Mouse (Mus musculus): Measurements from ENCODE around the gene 4930467E23Rik.
"Not testable (repeated sequence)": the region's sequence is repeated elsewhere in the genome, so short reads cannot be mapped to it uniquely, and the experiment has no call there.

Gene 4930467E23Rik

DNA sequence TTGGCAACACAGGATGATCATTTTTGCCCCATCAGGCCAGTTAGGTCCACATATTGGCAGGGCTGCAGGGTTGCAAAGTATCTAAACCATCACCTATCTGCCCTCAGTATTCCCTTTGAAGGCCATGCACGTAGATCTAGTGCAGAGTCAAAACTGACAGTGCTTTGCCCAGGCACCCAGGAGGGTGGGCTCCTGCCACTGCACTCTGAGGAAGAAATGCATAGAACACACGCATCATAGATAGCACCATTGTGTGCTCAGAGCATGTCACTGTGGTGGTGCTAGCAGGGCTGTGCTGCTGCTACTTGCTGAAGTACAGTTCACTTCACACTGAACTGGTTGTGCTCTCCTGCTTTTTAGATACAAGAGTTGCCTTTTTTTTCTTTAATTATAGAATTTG, at the start of gene 4930467E23Rik:
Gene 4930467E23Rik, plus strand, starts transcription at position 301 of the 400 bp plus-strand sequence.
- DNase-seq = not testable (repeated sequence)

GRCm38 (mm10) chr8:19682311-19682710, 47.1 kb upstream of the 4930467E23Rik start:
- not testable (repeated sequence) for DNase-seq

- not testable (repeated sequence) for DNase-seq
These were observed 43.9 kb upstream of the 4930467E23Rik start for GRCm38 (mm10) chr8:19685476-19685875.

DNA sequence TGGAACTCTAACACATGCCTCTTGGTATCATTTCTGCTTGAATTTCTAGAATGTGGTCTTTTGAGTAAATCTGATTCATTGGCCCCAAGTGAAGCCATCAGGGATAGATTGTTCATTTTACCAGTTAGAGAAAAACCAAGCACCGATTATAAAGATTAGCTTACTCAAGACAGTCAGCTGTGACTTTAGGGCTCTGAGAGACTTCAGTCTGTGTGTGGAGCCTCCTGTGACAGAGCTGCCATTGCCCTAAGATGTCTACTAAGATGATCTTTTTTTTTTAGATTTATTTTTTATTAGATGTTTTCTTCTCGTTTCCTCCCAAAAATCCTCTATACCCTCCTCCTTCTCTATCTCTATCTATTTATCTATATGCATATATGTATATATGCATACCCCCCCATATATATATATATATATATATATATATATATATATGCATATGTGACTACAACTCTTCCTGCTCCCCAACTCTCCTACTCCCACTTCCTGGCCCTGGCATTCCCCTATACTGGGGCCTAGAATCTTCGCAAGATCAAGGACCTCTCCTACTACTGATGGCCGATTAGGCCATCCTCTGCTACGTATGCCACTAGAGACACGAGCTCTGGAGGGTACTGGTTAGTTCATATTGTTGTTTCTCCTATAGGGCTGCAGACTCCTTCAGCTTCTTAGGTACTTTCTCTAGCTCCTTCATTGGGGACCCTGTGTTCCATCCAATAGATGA, 40.4 kb upstream of the 4930467E23Rik start:
- not testable (repeated sequence) for DNase-seq

- DNase-seq = not testable (repeated sequence)
These were observed 39.6 kb upstream of the 4930467E23Rik start for GRCm38 (mm10) chr8:19689745-19690144.

DNA sequence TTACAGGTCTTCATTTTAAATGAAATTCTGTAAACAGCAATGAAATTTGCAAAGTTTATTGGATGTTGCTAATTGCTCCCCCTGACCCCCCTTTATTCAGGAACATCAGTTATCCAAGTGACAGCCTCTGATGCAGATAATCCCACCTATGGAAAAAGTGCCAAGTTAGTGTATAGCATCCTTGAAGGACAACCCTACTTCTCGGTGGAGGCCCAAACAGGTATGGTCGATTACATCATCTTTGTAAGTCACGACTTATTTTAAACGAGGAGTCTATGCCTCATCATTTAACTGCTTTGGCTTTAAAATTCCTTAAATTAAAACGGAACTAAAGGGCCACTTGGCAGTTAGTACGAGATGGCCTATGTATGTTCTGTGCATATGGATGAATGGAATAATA, 38.0 kb upstream of the 4930467E23Rik start:
- not testable (repeated sequence) for DNase-seq

- DNase-seq = not testable (repeated sequence)
These were observed 31.8 kb upstream of the 4930467E23Rik start for GRCm38 (mm10) chr8:19697497-19698077.

- not testable (repeated sequence) for DNase-seq
These were observed 31.3 kb upstream of the 4930467E23Rik start for GRCm38 (mm10) chr8:19698123-19698522.

GRCm38 (mm10) chr8:19698722-19699121, 30.7 kb upstream of the 4930467E23Rik start:
- peak; percentile 65 for DNase-seq

DNA sequence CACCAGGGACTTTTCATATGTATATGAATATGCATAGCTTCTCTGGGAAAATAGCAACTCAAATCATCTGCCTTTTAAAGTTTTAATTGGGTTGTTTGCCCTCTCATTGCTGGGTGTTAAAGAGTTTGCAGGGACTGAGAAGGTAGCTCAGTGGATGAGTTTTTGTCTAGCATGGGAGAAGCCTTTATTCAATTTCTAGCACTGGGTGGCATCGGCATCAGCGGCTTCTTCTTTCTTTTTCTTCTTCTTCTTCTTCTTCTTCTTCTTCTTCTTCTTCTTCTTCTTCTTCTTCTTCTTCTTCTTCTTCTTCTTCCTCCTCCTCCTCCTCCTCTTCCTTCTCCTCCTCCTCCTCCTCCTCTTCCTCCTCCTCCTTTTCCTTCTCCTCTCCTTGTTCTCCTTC, 28.1 kb upstream of the 4930467E23Rik start:
- DNase-seq = not testable (repeated sequence)

GRCm38 (mm10) chr8:19702276-19702675, 27.1 kb upstream of the 4930467E23Rik start:
- DNase-seq = not testable (repeated sequence)

DNA sequence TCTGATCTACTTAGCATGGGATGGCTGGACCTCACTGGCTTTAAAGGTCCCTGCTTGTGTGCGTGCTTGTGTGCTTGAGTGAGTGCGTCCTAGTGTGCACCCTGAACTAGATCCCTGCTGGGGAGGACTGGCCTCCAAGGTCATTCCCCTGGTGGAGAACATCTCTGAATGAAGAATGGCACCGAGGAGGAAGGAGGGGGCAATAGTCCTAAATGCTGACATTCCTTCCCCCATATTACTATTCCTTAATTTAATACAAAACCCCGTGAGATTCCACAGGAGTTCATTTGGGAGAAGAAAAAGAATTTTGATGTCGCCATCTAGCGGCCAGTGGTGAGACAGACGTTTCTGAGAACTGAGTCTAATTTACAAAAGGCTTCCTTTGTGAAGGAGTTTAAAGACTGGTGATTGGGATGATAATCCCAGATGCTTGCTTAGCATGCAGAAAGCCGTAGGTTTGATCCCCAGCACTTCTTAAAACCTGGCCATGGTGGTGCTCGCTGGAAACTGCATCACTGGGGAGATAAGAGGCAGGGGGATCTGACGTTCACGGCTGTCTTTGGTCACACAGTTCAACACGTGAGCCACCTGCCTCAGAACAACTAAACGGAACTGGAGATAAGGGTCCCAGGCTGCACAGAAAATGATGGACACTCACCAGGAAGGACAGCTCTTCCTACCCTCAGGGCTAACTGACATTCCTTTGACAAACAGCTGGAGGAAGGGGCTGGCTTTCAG, 26.2 kb upstream of the 4930467E23Rik start:
- peak; percentile 98 for DNase-seq

DNA sequence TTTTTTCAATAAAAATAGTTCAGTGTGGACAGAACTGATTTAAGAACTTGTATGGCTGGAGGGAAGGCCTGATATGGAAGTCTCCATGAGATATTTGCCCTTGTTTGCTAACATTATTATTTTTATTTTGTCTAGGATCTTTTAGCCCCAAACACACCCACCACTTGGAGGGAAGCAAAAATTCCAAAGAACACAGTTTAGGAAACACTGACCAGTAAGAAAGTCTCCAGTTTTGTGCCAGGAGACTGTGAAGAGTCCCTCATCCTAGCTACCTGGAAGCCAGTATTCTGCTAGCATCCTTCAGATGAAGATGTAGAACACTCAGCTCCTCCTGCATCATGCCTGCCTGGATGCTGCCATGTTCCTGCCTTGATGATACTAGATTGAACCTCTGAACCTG, 25.5 kb upstream of the 4930467E23Rik start:
- DNase-seq = not testable (repeated sequence)

- not testable (repeated sequence) for DNase-seq
These were observed 24.7 kb upstream of the 4930467E23Rik start for GRCm38 (mm10) chr8:19704441-19705215.

DNA sequence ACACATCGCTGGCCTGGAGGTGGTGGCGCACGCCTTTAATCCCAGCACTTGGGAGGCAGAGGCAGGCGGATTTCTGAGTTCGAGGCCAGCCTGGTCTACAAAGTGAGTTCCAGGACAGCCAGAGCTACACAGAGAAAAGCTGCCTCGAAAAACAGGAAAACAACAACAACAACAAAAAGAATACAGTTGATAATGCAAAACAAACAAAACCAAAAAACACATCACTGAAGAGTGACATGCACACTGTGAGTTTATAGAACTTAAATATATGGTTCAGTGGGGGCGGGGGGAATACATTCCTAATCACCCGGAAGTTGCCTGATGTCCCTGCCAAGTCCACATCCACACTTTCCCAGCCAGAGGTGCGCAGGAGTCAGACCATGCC, 24.2 kb upstream of the 4930467E23Rik start:
- not testable (repeated sequence) for DNase-seq

DNA sequence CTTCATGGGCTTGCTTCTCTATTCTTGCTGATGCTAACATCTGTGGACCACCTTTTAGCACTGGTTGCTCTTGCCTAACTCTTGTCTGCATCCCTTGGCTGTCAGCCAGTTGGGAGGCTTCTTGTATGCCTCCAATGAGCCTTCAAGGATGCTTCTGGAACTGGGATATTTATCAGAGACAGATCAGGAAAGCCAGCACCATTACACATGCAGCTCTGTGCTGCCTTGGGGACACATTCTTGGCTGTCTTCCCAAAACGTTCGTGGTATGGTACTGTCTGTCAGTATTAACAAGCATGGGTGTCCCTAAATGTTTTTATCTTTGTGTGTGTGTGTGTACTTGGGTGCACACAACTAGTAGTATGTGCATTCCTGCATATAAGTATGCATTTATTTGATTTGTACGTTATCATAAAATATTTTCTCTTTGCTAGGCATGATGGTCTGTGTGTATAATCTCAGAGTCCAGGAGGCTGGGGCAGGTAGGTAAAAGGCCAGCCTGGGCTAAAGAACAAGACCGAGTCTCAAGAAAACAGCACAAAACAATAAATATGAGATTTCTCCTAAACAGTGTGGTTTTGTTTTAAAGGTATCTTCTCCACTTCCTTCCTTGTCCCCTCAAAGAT, 23.2 kb upstream of the 4930467E23Rik start:
- DNase-seq = not testable (repeated sequence)

DNA sequence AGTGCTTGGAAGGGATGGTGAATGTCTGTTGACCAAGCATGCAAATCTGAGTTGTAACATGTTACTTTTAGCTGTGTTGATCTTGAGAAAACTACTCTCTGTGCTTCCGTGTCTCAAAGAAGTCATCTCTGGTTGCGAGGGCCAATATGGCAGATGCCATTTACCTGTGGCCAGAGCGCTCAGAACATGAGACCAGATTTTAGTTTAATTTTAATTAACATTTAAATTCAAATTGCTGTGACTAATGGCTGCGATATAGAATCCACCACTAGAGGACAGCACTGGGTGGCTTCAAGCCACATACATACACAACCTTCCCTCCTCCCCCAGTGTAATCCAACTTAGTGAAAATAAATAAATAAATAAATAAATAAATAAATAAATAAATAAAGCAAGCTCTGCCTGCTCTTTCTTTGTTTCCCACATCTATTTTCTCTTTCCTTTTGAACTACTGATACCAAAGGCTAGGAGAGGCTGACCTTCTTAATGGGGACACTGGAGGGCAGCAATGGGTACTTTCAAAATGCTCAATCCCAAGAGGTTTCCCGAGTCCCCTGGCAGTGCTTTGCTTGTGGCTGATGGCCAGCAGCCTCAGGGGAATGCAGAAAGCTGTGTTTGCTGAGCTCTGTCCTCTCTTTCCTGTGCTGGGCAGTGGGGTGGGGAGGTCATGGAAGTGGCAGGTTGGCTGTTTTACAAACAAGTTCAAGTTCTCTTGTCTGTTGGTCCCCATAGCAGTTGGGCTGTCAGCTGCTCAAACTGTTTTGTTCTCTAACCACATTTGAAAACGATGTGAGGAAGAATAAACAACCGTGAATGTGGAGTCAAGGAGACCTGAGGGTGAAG, 22.2 kb upstream of the 4930467E23Rik start:
- peak; percentile 88 for DNase-seq

DNA sequence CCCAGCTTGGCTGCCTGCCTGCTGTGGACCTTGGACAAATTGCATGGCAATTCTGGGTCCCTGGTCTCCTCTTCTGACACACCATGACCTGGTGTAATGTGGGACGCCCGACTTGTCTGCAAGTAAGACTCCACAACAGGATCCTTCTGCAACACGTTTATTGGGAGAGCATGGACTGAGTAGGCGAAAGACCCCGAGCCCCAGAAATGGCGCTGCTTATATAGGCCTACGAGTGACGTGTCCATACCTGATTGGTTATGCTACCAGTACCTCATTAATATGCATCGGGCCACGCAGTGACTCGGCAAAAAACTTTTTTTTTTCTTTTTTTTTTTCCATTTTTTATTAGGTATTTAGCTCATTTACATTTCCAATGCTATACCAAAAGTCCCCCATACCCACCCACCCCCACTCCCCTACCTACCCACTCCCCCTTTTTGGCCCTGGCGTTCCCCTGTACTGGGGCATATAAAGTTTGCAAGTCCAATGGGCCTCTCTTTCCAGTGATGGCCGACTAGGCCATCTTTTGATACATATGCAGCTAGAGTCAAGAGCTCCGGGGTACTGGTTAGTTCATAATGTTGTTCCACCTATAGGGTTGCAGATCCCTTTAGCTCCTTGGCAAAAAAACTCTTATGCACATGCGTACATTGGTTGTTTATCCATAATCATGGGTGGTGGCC, 21.5 kb upstream of the 4930467E23Rik start:
- not testable (repeated sequence) for DNase-seq

GRCm38 (mm10) chr8:19708976-19709375, 20.4 kb upstream of the 4930467E23Rik start:
- DNase-seq = not testable (repeated sequence)

DNA sequence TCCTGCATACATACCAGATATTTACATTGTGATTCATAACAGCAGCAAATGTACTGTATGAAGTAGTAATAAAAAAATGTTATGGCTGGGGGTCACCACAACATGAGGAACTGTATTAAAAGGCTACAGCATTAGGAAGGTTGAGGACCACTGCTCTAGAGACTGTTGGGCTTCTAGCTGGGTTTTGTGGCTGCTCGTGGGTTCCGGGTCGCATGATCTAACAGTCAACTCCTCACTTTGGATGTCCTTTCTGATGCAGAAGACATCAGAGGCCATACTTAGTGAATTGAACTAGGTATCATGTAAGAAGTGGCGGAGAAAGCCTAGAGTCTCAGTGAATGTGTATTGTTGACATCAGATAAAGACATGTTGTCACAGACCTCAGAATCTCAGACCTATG, 19.9 kb upstream of the 4930467E23Rik start:
- DNase-seq = not testable (repeated sequence)

All from right cerebral cortex, postnatal 4 days (tissue).